Mouse (Mus musculus): ENCODE measurements around the gene Mdh1.
"Not testable (repeated sequence)": the region's sequence is repeated elsewhere in the genome, so short reads cannot be mapped to it uniquely, and the experiment has no call there.

The Mdh1 gene

DNA sequence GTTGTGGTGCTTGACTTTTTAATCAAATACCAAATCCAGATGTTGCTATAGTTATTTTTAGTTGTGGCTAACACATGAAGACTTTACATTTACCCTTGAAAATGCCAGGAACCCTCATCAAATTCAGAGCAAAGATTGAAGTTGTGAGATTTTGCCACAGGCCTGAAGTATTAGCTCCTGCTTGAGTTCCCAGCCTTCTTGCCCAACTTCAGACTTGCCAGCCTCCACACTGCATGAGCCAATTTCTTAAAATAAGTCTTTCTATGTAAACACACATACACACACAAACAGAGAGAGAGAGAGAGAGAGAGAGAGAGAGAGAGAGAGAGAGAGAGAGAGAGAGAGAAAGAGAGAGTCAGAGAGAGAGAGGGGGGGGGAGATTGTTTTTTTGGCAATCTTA is 26.2 kb downstream of the Mdh1 start:
- DNase-seq (ENCODE audit: low read depth, low spot score) = no peak

DNA sequence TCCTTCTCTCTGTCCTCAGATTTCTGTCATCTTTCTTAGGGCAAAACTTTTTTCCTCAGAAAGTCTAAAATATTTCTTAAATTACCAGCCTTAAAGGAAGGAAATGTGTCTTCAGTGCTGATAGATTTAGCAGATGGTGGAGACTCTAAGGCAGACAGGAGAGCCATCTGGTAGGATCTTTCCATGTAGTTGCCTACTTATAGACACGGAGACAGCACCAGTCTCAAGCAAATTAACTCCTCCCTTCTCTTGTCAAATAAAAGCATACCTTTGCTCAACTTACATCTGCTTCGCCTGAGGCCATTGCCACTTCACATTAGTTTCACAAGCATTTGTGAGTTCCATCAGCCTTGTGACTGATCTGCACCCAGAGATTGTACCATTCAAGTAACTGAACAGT is 27.1 kb downstream of the Mdh1 start:
- no peak for DNase-seq (ENCODE audit: low read depth, low spot score)

DNA sequence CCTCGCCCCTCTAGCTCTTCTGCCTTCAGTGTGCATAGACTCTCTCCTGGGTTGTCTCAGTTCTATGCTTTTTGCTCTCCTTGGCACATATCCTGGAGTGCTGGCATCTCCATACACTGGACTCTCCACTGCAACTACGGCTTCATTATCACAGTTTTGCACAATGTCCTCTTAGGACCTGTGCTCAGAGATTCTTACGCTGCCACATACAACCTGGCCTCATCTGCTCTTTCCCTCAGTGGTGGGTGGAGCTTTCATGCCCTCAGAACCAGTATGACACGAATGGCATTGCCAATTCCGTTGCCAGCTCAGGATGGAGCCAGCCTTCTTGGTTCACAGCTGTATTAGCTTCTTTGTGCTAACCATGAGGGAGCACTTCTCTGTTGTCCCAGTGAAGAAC is 29.4 kb downstream of the Mdh1 start:
- no peak for DNase-seq (ENCODE audit: low read depth, low spot score)

DNA sequence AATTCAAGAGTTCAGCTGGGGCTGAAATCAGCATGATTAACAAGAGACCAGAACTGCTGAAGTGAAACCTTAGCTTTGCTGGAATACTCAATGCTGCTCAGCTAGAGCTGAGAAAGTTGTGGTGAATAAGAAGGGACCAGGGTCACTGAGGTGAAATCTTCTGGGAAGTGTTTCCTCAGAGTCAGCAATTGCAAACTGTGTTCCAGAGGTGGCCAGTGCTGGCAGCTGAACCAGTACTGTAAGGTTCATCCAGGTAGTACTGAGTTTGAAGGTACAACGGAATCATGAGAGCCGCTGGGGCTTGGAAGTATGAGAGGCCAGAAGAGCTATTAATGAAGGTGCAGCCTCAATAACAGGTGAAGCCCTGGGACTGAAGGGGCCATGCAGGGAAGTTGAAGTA is 31.5 kb downstream of the Mdh1 start:
- DNase-seq (ENCODE audit: low read depth, low spot score) = no peak

DNA sequence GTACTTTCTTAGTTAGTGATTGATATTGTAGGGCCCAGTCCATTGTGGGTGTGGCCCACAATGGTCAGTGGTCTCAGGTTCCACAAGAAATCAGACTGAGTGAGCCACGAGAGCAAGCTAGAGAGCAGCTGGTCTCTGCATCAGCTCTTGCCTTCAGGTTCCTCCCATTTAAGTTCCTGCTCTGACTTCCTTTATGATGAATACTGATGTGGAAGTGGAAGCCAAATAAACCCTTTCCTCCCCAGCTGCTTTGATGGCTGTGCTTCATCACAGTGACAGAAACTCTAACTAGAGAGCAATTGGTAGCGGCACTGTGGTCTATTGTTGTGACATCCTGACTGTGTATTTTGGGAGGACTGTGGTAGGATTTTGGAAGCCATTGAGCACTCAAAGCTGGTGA is 32.1 kb downstream of the Mdh1 start:
- no peak for DNase-seq (ENCODE audit: low read depth, low spot score)

DNA sequence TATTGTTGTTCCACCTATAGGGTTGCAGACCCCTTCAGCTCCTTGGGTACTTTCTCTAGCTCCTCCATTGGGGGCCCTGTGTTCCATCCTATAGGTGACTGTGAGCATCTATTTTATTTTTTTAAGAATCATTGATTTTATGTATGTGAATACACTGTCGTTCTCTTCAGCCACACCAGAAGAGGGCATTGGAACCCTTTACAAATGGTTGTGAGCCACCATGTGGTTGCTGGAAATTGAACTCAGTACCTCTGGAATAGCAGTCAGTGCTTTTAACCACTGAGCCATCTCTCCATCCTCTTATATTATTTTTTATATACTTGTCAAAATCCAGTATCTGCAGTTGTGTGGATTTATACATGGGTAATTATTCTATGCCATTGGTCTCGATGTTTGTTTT is 41.3 kb downstream of the Mdh1 start:
- DNase-seq (ENCODE audit: low read depth, low spot score) = not testable (repeated sequence)

DNA sequence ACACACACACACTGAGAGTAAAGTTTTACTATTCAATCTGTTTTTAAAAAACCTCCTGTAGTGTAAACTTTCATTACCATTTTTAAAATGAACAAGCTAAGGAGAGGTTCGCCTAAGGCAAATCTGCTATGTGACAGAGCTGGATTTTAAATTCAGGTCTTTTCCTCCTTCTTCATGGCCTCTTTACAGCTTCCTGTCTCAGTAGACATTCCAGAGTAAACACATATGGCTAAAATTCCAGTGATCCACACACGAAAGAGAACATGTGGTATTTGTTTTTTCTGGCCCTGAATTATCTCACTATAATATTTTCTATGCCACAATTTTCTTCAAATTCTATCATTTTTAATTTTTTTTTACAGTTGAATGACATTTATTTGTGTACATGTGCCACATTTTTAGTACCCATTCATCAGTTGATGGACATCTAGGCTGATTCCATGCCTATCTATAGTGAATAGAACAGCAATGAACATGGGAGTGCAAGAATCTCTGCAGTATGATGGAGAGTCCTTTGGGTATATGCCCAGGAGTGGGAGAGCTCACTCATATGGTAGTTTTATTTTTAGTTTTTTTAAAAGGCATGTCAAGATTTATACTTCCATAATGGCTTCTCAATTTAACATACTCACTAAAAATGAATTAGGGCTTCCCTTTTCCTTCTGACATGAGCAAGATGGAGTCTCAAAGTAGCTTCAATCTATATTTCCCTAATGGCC is 43.3 kb downstream of the Mdh1 start:
- DNase-seq (ENCODE audit: low read depth, low spot score) = no peak

DNA sequence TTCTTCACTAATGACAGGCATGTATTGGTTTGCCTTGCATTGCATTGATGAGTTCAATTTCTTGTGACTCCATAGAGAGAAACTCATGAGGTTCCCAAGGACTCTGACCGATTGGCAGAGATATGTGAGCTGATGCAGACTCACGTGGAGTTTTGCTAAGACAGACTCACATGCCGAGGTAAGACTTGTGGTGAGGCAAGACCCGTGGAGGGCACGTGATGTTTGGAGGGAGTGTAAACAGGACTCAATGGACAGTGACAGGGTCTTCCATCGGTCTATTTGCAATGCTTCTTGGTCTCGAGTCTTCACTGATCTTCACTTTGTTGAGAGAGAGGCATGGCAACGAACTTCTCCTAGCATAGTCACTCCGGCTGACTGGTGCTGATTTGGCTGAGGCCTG is 54.4 kb downstream of the Mdh1 start:
- no peak for DNase-seq (ENCODE audit: low read depth, low spot score)

DNA sequence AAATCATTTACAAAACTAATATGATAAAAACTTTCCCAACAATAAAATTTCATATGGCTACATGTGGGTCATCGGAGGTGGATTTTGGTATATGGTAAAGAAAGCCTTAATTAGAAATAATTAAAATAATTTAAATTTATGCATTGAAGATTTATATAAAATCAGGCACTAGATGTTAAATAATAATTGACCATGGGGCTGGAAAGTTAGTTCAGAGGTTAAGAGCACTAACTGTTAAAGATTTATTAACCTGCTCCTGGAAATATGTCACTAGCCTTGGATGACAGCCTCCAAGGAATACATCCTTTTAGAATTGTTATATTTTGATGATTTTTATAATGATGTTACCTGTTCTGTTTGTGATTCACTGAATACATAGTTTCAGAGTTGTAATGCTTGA is 55.8 kb downstream of the Mdh1 start:
- not testable (repeated sequence) for DNase-seq (ENCODE audit: low read depth, low spot score)

DNA sequence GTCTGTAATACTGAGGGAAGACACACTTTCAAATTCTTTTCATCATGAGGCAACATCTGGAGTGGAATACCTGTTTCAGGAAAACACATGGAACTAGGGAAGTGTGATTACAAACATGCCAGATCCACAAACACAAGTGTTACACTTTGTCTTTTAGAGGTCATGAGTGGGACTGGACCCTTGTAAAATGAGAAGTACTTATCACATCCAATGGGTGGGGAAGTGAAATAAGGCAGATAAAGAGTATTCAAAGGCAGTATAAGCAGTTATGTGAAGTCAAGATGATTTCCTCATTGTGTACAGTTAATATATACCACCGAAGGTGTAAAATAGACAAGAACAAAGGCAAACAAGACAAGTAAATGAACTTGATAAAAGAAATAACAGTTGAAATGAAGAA is 61.6 kb downstream of the Mdh1 start:
- not testable (repeated sequence) for DNase-seq (ENCODE audit: low read depth, low spot score)

DNA sequence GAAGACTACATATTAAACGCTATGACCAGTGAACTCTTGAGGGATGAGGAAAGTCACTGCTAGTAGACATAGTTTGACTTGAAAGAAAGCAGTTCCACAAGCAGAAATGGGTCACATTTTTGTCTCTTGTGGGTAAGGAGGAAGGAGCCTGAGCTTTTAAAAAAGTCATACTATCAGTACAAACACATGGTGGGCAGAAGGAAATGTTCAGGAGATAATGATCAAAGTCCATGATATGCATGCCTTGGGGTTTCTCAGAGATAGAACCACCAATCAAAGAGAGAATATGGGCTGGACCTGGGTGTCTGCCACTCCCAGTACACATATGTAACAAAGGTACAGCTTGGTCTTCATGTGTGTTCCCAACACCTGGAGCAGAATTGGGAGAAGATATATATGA is 63.5 kb downstream of the Mdh1 start:
- not testable (repeated sequence) for DNase-seq (ENCODE audit: low read depth, low spot score)

DNA sequence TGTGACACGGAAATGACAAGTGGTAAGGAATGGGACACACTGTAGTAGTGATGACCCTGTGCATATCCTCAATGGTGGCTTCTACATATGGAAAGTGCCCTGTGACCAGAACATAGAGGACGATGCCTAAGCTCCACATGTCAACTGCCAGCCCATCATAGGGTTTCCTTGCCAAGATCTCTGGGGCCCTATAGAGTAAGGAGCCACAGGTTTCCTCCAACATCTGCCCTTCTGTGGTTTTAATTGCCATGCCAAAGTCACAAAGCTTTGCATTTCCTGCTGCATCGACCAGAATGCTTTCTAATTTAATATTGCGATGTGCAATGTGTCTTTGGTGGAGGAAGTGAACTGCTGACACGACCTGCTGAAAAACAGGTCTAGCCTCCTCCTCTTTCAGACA is 65.1 kb downstream of the Mdh1 start:
- not testable (repeated sequence) for DNase-seq (ENCODE audit: low read depth, low spot score)
